Mouse (Mus musculus): ENCODE measurements around the gene Wnt2.

Wnt2 gene

DNA sequence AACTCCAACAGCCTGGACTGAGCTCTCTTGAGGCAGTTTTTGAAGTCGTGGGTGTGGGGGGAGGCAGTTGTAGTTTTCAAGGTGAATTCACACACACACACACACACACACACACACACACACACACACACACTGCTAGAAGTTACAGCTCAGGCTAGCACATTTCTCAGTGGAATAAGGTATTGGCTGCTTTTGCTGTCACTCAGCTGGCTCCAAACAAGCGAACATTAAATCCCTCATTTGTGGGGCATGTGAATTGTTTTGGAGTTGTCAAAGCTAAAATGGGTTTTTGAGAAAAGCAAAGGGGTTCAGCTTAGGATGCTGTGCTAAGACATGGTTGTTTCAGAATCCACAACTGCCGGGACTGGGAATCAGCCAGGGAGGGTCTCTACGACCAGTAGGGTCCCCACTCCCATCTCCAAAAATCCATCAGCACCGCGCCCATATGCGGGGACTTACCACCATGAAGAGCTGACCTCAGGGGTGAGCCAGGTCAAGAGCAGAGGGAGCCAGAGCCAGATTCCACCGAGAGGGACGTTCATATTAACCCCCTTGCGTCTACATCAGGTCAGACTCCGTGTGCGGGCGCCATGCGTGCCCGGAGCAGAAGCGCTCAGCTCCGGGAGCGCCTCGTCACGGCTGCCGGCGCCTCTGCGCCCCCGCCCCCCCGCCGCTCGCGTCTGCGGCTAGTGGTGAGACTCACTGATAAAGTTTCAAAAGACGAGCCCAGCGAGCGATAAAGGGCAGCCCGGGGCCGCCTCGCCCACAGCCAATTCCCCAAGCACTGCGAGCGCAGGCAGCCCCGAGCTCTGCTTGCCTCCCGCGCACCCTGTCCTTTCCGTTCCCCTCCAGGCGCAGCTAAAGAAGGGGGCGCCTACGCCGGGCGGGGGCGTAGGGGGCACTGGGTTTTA is at the start of gene Wnt2:
Wnt2 (minus strand) TSS at position 840 of the 911 bp plus-strand sequence.
- DNase-seq (ENCODE audit: low read depth): no peak

GRCm38 (mm10) chr6:18078615-18079014 is 48.2 kb upstream of the Wnt2 start:
- DNase-seq (ENCODE audit: low read depth): no peak

DNA sequence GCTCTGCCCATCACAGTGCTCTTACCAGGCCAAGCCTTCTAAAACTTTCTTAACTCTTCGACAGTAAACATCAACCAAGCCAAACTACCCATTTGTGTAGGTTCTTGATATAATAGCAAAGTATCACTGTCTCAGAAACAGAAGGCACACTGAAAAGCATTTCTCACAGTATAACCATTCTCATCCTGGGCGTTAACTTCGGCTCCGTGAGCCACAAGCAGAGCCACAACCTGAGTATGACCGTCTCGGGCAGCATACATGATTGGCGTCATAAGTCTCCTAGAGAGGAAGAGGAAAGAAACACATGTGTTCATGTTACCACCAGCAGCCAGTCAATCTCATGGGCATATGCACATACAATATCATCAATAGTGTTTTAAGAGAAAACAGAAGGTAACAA is 46.6 kb upstream of the Wnt2 start:
- DNase-seq (ENCODE audit: low read depth): no peak

GRCm38 (mm10) chr6:18076577-18076976 is 46.2 kb upstream of the Wnt2 start:
- DNase-seq (ENCODE audit: low read depth): no peak

- no peak for DNase-seq (ENCODE audit: low read depth)
These were observed 27.5 kb upstream of the Wnt2 start for GRCm38 (mm10) chr6:18057899-18058298.

- no peak for DNase-seq (ENCODE audit: low read depth)
These were observed 21.3 kb upstream of the Wnt2 start for GRCm38 (mm10) chr6:18051702-18052101.

DNA sequence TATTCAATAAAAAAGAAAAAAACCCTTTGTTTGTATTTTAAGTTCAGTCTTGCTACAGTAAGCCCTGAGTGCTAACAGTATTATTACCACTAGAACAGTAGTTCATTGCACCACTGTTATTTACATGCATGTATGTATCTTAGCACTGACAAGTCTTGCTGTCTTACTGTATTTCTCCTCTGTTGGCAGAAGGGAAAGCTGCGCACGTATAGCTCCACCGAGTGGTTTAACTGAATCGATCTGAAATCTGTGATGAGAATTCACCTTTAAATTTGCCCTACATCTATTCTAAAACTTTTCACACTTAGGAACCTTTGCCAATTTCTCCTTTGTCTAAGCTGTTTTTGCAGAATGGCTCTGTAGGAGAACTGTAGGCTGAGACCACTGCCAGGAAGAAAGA is 13.9 kb upstream of the Wnt2 start:
- no peak for DNase-seq (ENCODE audit: low read depth)

DNA sequence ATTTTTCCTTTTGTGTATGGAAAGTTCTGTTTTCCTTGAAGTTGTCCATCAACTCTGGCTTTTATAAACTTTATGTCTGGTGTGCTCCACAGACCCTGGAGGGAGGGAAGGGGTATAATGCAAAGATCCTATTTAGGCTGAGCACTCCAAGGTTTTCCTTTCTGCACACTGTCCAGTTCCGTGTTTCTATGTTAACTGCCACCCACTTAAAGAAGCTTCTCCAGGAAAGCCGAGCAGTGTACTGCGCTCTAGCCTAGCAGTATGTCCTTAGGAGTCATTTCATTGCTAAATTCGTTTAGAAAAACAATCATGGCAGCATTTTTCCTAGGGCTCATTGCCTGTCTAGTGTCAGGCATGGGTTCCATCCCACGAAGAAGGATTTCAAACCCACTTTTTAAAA is 12.8 kb upstream of the Wnt2 start:
- DNase-seq (ENCODE audit: low read depth): no peak

DNA sequence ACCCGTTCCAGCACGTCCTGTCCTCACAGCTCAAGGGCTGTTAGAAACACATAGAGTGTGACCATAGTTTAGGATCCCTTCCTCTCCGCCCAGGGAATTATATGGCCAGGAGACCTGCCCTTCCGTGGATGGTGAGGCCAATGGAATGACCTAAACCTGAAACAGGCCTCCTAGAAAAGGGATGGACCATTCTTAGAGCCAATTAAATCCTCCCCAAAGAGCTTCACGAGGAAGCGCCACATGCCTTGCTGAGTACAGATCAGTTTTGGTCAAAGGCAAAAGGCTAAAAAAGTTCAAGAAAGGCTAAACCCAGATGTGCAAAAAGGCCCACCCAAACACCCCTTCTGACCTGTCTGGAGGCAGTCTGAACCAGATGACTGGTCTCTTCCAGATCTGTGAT is 1.9 kb upstream of the Wnt2 start:
- no peak for DNase-seq (ENCODE audit: low read depth)

DNA sequence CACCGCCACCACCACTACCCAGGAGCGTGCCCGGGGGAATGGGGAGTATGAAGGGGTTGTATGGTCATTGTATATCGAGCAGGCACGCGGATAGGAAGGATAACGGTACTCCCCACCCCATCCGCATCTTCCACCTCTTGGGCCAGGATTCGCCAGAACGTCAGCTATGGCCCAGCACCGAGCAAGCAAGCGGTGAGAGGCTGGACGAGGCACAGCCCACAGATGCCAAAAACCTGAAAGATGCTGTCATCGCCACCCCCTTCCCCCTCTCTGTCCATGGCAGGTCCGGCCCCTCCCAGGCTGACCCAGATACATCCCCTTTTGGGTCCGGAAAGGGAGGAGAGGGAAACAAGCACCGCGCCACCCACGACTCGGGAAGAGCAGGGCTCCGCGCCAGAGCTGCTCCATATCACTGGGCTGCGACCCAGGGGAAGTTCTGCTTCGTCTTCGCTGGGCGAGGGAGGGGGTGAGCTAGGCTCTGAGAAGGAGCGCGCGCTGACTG is 1.2 kb upstream of the Wnt2 start:
- DNase-seq (ENCODE audit: low read depth): no peak

- no peak for DNase-seq (ENCODE audit: low read depth)
These were observed 603 bp upstream of the Wnt2 start for GRCm38 (mm10) chr6:18030868-18031508.

GRCm38 (mm10) chr6:18024133-18024794 is 6.1 kb downstream of the Wnt2 start:
- DNase-seq (ENCODE audit: low read depth): no peak

DNA sequence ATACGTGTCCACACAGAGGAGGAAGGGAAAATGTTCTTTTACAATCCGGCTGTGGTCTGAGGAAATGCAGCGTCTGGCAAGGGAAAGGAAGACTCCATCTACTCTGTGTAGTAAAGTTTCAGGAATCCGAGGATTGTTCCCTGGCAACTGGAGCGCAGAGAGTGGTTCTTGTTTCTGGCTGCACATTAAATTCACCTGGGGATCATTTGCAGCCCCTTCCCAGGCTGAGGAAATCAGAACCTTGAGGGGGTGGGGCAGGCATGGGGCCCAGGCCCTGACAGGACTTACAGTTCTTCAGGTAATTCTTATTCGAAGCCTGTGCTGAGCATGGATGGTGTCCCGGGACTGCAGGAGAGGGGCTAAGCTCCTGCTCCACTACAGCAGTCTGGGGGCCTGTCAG is 17.0 kb downstream of the Wnt2 start:
- DNase-seq (ENCODE audit: low read depth): no peak

- DNase-seq (ENCODE audit: low read depth): no peak
These were observed 23.0 kb downstream of the Wnt2 start for GRCm38 (mm10) chr6:18007356-18007755.

- no peak for DNase-seq (ENCODE audit: low read depth)
These were observed 28.3 kb downstream of the Wnt2 start for GRCm38 (mm10) chr6:18002065-18002464.

DNA sequence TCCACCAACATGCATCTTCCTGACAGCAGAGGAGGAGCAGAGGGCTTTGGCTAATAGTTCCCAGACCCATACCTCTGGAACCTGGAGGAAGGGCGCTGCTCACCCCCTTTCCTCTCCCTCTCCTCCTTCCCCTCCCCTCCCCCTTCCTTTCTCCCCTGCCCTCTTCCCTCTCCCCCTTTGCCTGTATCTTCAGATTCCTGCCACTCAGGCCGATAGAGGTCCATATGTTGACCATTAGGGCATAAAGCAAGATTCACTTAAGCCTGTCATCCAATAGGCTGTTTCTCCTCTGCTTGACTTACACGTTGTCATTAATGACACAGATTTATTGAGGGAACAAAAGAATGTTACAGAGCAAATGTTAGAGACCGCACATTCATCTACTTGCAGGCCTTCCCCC is 31.9 kb downstream of the Wnt2 start:
- no peak for DNase-seq (ENCODE audit: low read depth)

DNA sequence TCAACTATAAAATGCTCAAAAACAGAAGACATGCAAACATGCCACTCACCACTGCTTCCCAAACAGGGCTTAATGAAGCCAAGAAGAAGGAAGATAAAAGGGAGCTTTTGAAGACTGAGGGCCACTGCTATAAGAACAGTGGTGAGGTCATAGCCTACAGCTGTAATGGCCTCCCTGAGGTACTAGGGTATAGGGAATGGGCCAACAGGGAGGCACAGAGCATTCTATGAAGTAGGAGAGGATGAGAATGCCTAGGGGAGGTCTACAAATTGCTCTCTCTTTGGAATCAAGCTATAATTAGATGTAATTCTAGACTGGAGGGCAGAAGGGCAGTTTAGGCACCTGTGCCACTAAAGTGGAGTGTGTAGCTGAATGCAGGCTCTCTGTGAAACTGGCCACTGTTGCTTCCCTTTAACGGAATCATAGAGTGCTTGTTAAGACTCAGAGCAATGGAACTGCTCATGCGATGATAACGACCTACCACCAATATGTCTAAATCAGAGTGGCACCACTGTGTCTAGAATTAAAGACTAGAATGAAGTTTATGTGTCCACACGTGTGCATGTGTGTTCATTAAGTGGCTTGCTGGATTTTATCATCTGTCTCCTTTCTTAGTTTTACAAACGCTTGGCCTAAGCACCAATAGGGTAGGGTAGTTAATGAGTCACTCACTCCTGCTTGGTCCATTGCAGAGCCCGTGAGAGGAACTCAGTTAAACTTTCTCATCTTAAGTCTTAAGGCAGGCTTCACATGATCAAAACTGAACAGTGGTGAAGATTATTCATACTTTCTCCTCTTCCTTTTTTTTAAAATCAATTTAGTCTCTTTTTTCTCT is 35.2 kb downstream of the Wnt2 start:
- DNase-seq (ENCODE audit: low read depth): no peak

- DNase-seq (ENCODE audit: low read depth): no peak
These were observed 38.8 kb downstream of the Wnt2 start for GRCm38 (mm10) chr6:17991625-17992024.

- no peak for DNase-seq (ENCODE audit: low read depth)
These were observed 40.0 kb downstream of the Wnt2 start for GRCm38 (mm10) chr6:17990173-17991028.

GRCm38 (mm10) chr6:17979361-17979760 is 51.0 kb downstream of the Wnt2 start:
- no peak for DNase-seq (ENCODE audit: low read depth)

DNA sequence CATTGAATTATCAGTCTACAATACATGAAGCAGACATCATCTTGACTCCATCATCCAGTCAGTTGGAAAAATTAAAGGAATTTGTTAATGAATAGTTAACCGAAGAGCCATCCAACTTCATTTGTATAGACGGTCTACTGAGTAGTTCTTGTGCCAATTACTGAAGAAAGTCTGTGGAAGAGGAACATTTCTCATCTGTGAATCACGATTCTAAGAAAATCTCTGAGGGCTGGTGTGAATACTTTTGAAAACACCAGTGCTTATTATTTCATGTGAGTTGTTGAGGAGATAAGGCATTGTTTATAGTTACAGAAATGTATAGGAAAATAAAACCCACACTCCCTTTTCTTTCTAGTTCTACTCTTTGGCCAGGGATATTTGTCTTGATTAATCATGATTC is 51.5 kb downstream of the Wnt2 start:
- no peak for DNase-seq (ENCODE audit: low read depth)

Measured in naive thymus-derived CD4-positive, alpha-beta T cell, adult 2 months (primary cell).